Mouse (Mus musculus): ENCODE results near the gene Ttc7.

DNA sequence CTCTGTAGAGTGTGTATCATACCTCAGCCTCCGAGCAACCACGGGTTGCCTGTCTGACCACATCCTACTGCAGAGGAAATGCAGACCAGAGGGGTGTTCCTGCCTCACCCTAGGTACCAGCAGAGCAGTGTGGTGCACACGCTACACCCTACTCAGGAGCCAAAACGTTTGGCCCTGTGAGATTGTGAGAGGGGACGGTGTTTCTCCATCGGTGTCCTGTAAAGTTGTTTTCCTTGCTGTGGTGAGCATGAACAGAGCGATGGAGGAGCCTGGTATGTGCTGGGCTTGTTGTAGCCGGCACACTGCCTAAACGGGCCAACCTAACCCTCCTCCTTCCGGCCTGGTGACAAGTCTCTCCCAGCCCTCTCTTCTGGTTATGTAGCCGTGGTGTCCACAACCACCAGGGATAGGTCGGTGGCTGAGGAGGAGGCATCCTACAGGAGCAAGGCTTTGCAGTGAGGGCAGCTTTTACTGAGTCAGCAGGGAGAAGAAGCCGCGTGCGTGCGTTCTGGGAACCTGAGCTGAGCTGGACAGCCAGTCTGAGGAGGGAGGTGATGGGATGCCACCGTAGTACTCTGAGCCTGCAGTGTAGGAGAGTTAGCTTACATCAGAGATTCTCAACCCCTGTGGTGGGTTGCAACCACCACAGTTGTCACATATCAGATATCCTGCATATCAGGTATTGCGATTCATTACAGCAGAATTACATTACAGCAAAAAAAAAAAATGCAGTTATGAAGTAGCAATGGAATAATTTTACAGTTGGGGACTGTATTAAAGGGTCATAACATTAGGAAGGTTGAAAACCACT is 62.0 kb downstream of the Ttc7 start:
- TF ChIP-seq CTCF (IDR thresholded peaks at IDR 0.05; ENCODE audit: insufficient read depth, low read depth, low read length) (no peak), POLR2A (IDR thresholded peaks at IDR 0.05; ENCODE audit: insufficient read depth, low read depth, low read length) (no peak)

All from olfactory bulb, adult 2 months (tissue).